Mouse (Mus musculus) Muller cell, postnatal 12 days (primary cell): ENCODE results near the gene Taf1b.

Source experiments
- DNase-seq: peaks from one replicate; pipeline ENCODE4 v3.0.0-alpha.2; 2015; ENCODE audit errors: inconsistent ontology term

The Taf1b gene

GRCm38 (mm10) chr12:24552531-24552930 lies 54.4 kb downstream of the Taf1b start:
- no peak for DNase-seq

- DNase-seq, result no peak
Observed at GRCm38 (mm10) chr12:24555976-24556375, 57.8 kb downstream of the Taf1b start.

DNA sequence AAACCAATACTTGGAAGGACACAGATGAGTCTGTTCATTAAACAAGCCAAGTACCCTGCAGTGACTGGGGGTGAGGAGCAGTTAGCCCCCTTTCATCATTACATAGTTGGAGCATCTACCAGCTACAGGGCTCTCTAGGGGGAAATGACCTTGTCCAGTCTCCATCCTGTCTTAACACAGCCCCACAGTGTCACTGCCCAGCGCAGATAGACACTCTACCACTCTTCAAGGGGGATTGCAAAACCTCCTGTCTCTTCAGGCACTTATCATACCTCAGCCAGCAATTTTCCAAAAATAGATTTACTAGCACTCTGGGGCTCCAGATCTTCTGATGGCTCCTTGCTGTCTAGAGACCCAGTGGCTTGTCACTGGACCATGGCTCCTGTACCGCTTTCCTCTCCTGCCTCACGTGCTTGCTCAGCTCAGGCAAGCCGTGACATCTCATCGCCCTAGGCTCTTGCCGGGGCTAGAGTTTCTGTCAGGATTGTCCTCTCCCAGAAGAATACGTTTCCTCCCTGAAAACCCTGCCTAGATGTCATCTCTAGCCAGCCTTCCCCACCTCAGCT lies 65.3 kb downstream of the Taf1b start:
- DNase-seq, result no peak

- DNase-seq, result peak; percentile 37
Observed at GRCm38 (mm10) chr12:24565311-24565710, 67.2 kb downstream of the Taf1b start.

- no peak for DNase-seq
Observed at GRCm38 (mm10) chr12:24567606-24568005, 69.4 kb downstream of the Taf1b start.

GRCm38 (mm10) chr12:24571523-24572392 lies 73.6 kb downstream of the Taf1b start, which contains the start of gene Grhl1:
Gene Grhl1 (plus strand): TSS chr12:24572283.
- peak; percentile 97 for DNase-seq

DNA sequence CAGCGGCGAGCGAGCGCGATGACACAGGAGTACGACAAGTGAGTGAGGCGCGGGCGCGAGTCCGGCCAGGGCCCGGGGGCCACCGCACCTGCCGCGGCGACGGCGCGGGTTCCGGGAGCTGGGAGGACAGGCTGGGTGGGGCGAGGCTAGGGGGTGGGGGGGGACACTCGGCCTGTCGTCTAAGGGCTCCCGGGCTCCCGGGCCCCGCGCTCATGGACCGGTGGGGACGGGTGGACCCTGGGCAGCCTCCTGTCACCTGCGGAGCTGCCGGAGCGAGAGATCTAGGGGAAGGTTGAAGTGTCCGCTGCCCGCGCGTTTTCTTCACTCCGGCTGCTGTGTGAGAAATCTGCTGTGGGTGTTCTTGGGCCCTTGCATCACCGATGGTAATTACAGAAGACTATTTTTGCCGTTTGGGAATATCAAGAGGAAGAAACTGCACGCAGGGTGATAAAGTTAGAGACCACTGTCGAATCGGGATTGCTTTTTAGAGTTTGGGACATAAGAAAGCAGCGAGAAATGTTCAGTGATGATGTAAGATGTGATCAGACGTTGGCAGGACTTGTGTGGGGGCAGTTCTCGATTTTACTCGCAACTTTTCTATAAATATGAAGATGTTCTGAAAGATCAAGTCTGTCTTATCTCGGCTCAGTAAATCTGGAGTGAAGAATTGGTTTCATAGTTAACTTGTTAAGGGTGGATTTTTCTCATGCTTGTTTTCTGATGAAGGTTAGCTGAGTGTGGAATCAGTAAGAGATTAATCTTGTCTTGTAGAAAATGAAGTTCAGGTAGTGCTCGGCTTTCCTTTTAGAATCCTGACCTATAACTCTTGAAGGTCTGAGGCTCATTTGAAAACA lies 74.5 kb downstream of the Taf1b start:
- DNase-seq, result peak; percentile 21

GRCm38 (mm10) chr12:24573275-24573580 lies 75.1 kb downstream of the Taf1b start:
- no peak for DNase-seq

GRCm38 (mm10) chr12:24574870-24575269 lies 76.7 kb downstream of the Taf1b start:
- DNase-seq, result no peak

DNA sequence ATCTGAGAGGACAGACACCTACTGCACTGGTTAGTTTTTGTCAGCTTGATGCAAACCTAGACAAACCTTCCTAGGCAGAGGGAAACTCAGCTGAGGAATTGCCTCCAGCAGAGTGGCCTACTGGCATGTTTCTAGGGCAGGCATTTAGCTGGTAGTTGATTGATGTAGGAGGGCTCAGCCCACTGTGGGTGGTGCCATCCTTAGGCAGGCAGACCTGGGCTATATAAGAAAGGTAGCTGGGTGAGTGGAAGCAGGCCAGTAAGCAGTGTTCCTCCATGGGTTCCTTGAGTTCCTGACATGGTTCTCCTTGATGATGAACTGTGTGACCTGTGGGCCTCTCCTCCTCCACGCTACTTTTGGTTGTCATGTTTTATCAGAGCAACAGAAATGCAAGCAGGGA lies 82.3 kb downstream of the Taf1b start:
- DNase-seq, result no peak

- DNase-seq, result no peak
Observed at GRCm38 (mm10) chr12:24580996-24581683, 83.0 kb downstream of the Taf1b start.

DNA sequence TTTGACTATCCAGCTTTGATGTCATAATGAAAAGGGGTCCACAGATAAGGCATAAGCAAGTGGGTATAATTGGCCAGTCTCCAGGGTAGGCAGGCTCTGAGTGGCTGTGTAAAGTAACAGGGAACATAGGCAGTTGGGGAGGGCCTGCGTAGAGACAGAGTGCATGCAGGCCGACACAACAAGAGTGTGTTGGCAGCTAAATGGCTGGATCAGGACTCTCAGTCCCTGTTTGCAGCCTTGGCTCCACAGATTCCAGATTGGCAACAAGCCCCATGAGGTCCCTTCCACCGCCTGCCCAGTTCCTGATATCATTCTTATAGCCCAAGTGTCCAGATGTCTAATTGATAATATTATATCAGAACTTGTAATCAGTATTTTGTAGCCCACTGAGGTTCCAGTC lies 85.5 kb downstream of the Taf1b start:
- no peak for DNase-seq

- DNase-seq, result peak; percentile 48
Observed at GRCm38 (mm10) chr12:24584835-24585234, 86.7 kb downstream of the Taf1b start.

GRCm38 (mm10) chr12:24586193-24586592 lies 88.0 kb downstream of the Taf1b start:
- no peak for DNase-seq

DNA sequence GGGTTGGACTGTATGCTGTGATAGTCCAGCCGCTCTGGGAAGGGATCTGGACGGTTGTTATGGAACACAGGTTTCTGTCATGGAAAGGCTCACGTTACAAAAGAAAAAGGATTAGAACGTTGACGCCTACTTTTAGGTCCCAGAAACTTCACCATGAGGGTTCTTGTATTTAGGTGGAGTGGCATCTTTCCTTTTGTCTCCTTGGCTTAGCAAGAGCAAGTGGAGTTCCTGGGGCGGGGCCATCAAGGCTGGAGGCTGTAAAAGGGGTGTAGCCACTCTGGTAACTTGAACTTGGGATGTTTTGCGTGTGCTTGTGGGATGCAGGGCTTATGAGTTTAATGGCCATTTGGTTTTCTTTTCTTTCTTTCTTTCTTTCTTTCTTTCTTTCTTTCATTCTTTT lies 92.2 kb downstream of the Taf1b start:
- DNase-seq, result no peak

DNA sequence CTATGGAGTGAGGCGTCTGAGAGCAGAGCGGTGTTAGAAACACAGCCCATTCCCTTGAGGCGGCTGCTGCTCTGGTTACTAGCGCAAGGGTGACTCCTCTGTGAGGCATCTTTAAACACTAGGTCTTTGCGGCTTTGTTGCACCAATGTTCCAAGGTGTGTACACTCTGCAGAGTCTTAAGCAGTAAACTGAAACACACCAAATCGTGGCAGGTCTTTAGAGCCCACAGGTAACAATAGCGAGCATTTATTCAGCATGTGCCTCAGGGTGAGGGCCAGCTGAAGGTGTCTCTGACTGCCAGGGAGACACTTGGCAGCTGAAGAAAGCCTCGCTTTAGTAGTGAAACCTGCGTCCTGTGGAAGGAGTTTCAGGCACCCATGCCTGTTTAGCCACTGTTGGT lies 93.9 kb downstream of the Taf1b start:
- DNase-seq, result no peak

GRCm38 (mm10) chr12:24592956-24593672 lies 95.0 kb downstream of the Taf1b start:
- DNase-seq, result peak; percentile 87

DNA sequence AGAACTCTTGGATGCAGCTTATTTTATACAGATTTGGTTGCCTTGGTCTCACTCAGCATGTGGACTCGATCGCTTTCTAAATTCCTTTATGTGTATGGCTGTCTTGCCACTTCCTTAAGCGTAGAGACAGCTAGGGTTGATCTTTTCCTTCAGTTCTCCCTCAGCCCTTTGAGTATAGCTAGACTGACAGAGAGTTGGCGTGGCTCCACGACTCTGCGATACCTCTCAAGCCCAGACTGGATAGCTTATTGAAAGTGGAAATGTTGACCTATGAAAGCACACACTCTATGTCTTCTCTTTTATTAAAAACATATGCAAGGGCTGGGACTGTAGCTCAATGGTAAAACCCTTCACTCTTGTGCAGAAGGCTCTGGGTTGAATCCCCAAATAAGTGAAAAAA lies 99.2 kb downstream of the Taf1b start:
- no peak for DNase-seq

DNA sequence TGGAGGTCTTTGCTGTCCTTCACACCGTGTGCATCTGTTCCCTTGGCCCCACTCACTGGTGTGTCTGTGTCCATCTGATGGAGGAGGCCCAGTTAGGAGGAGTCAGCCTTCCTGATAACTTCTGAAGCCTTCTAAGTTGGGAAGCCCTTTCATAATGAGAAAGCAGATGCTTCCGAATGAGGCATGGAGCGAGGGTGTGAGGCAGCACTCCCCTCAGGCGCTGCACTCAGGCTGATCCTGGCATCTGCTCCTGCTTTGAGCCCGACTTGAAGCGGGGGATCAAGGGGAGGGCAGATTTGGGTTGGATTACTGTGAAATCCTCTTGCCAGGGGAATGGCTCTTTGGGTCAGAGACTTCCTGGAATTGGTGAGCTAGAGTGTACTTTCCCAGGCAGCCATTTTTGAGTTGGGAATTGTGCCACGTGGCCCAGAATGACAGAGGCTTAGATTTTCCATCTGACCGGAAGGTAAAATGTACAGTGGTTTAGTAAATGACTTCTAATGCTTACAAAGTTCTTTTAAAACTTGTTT lies 101.3 kb downstream of the Taf1b start:
- peak; percentile 21 for DNase-seq

GRCm38 (mm10) chr12:24600074-24600473 lies 101.9 kb downstream of the Taf1b start:
- no peak for DNase-seq

DNA sequence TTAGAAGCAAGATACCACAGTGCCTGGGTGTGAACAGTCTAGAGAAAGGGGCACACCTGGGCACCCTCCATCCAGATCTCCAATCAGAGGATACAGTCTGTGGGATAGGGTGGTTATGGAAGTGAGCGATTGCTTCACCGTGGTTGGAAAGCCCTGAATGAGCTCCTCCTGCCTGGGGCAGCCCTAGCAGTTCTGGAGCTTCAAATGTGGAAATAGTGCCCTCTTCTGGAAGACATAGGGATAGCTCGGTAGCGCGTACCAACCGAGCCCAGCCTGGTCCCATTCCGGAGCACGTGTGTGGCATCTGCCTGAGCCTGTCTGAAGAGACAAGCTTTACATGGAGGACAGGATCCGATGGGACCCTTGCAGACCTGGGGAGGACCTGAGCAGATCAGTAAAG lies 102.6 kb downstream of the Taf1b start:
- peak; percentile 66 for DNase-seq
